Mouse (Mus musculus) ES-Bruce4 (cell line): ENCODE measurements at regions not wholly inside any gene's neighbourhood (a gene's known extent, or its start where the extent isn't known, plus 50 kb on each side); places are given as distances from the start of the nearest gene placed in this dataset.

Source experiments
- H3K27ac ChIP-seq: 2 replicates; pipeline ENCODE4 v1.5.1; 2012; ENCODE audit warnings: low read length, inconsistent platforms; ENCODE audit not compliant: insufficient read depth
- H3K27me3 ChIP-seq: 2 replicates; pipeline ENCODE4 v1.6.1; 2012; ENCODE audit warnings: mild to moderate bottlenecking, low read length, inconsistent platforms; ENCODE audit not compliant: control insufficient read depth, poor library complexity, insufficient read depth, severe bottlenecking
- H3K36me3 ChIP-seq: 2 replicates; pipeline ENCODE4 v1.6.1; 2012; ENCODE audit warnings: inconsistent platforms, mild to moderate bottlenecking, low read length, moderate library complexity; ENCODE audit not compliant: control insufficient read depth, poor library complexity, insufficient read depth, severe bottlenecking
- H3K4me1 ChIP-seq: one replicate; pipeline ENCODE4 v1.8.1; 2011; ENCODE audit warnings: low read length; ENCODE audit not compliant: control insufficient read depth, insufficient read depth
- H3K4me3 ChIP-seq: 2 replicates; pipeline ENCODE4 v1.5.1; 2011; ENCODE audit warnings: low read depth, mild to moderate bottlenecking, low read length
- H3K9ac ChIP-seq: 2 replicates; pipeline ENCODE4 v1.6.1; 2012; ENCODE audit warnings: low read depth, mild to moderate bottlenecking, inconsistent platforms; ENCODE audit not compliant: poor library complexity, severe bottlenecking
- H3K9me3 ChIP-seq: replicated peaks from 2 replicates; pipeline ENCODE4 v1.6.1; 2012; ENCODE audit warnings: mild to moderate bottlenecking, low read length, inconsistent platforms; ENCODE audit not compliant: control insufficient read depth, poor library complexity, insufficient read depth, severe bottlenecking
- CTCF ChIP-seq: IDR thresholded peaks from one replicate; pipeline ENCODE4 v1.8.1; 2011; ENCODE audit warnings: low read depth, low read length
- EP300 ChIP-seq: IDR thresholded peaks from 2 replicates; pipeline ENCODE4 v1.6.1; 2011; ENCODE audit warnings: low read depth, low read length; ENCODE audit not compliant: insufficient read depth
- POLR2A ChIP-seq: IDR thresholded peaks from one replicate; pipeline ENCODE4 v1.8.1; 2011; ENCODE audit warnings: low read length; ENCODE audit not compliant: insufficient read depth

DNA sequence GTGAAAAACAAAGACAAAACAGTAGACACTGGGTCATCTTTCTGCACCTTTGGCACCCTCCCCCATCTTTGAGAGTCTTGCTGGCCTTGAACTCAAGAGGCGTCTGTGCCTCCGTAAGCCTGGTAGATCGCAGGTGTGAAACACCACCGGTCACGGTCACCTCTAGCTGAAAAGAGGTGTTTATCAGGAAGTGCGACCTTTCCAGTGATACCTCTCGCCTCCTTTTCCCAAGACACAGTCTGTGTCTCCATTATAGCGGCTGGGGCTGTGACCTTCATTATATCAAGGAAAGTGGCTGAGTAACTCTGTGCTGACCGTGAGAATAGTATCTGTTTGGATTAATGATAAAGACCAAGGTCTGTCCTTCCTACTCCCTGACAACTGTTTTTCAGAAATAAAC lies 158.8 kb downstream of the Cog6 start:
- Histone ChIP-seq H3K4me1 (no peaks in the 10 kb centered on the region), H3K27me3 (no peaks in the 10 kb centered on the region), H3K36me3 (no peaks in the 10 kb centered on the region), H3K27ac (no peak overlapping the region), H3K9ac (no peak overlapping the region), H3K9me3 (no peaks in the 10 kb centered on the region), H3K4me3 (no peak overlapping the region)
- TF ChIP-seq POLR2A (no peak), CTCF (no peak), EP300 (no peak)

DNA sequence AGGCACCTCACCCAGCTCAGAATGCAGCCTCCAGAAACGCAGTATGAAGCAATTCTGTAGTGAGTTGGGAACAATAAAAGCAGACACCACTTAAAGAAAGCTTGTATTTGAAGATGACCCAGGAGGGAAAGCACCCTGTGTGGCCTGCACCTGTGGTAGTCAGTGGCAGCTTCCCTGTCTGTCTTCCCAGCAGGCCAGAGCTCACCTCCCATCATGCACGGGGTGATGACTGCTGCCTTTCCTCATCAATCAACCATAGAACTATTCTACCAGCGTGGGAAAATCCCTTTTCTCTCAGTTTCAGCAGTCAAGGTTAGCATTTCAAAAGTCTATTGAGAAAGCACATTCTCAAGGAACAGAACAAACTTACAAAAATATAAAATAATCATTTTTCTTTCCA lies 160.0 kb downstream of the Cog6 start:
- Histone ChIP-seq H3K9me3 (no peaks in the 10 kb centered on the region), H3K36me3 (no peaks in the 10 kb centered on the region), H3K27me3 (no peaks in the 10 kb centered on the region), H3K4me1 (no peaks in the 10 kb centered on the region), H3K27ac (no peak overlapping the region), H3K9ac (no peak overlapping the region), H3K4me3 (no peak overlapping the region)
- TF ChIP-seq CTCF = no peak
- no peak for TF ChIP-seq POLR2A
- TF ChIP-seq EP300 = no peak

DNA sequence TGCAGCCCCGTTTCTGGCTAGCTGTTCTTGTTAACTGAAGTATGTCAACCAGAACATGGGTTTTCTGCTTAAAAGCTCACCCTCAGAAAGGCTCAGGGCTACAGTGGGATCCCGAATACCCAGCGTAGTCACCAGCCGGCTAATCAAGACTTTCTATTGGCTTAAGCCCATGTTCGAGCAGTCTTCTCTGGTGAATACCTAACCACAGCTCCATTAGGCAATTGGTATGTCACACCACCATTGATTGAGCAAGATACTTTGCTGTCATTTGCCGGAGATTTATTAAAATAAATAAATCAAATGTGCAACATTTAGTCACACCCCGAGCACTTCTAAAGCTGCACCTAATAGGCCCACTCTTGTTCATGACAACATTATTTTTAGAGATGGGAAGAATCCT lies 162.5 kb downstream of the Cog6 start:
- H3K27ac ChIP-seq = no peak overlapping the region
- H3K36me3 ChIP-seq = no peaks in the 10 kb centered on the region
- no peak overlapping the region for H3K4me3 ChIP-seq
- H3K27me3 ChIP-seq = no peaks in the 10 kb centered on the region
- H3K4me1 ChIP-seq = no peaks in the 10 kb centered on the region
- H3K9me3 ChIP-seq = no peaks in the 10 kb centered on the region
- TF ChIP-seq EP300 (no peak), CTCF (no peak), POLR2A (no peak)
- H3K9ac ChIP-seq = no peak overlapping the region

DNA sequence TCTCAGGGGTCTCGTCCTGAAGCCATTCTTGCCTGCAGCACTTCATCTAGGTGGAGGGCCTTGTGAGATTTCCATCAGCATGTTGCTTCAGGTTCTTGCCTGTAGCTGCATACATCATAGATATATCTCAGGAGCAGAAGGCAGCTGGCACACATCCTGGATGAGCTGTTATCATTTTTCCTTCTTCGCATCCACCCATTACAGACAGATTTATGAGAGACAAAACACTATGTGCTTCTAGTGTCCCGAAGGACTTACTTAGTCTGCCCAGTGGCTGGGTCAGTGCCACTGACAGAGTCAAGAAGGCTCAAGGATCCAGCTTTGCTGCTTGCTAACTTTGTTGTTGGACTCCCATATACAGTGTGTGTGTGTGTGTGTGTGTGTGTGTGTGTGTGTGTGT lies 163.9 kb downstream of the Cog6 start:
- H3K27ac ChIP-seq = no peak overlapping the region
- no peak for TF ChIP-seq CTCF
- no peak for TF ChIP-seq POLR2A
- TF ChIP-seq EP300 = no peak
- no peaks in the 10 kb centered on the region for H3K27me3 ChIP-seq
- no peaks in the 10 kb centered on the region for H3K36me3 ChIP-seq
- no peaks in the 10 kb centered on the region for H3K4me1 ChIP-seq
- H3K9me3 ChIP-seq = no peaks in the 10 kb centered on the region
- H3K9ac ChIP-seq = no peak overlapping the region
- H3K4me3 ChIP-seq = no peak overlapping the region

DNA sequence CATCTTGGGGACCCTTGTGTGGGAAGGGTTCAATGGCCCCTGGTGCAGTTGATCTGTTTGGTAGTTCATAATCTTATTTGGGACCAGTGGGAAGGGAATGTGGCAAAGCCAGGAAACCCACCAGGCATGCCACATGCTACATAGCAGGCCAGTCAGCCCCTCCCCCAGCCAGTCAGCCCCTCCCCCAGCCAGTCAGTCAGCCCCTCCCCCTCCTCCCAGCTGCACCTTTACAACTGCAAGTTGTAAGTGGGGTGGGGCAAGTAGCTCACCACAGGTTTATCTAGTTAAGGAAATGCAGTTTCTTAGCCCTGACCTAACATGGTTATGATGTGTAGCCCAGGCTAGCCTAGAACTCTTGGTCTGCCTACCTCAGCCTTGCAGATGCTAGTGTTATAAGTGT lies 171.9 kb downstream of the Cog6 start:
- Histone ChIP-seq H3K27ac (no peak overlapping the region), H3K9me3 (no peaks in the 10 kb centered on the region), H3K27me3 (no peaks in the 10 kb centered on the region), H3K4me3 (no peak overlapping the region), H3K36me3 (no peaks in the 10 kb centered on the region), H3K9ac (no peak overlapping the region), H3K4me1 (peaks cover 4% of the 10 kb centered on the region)
- TF ChIP-seq POLR2A (no peak), EP300 (no peak), CTCF (no peak)

DNA sequence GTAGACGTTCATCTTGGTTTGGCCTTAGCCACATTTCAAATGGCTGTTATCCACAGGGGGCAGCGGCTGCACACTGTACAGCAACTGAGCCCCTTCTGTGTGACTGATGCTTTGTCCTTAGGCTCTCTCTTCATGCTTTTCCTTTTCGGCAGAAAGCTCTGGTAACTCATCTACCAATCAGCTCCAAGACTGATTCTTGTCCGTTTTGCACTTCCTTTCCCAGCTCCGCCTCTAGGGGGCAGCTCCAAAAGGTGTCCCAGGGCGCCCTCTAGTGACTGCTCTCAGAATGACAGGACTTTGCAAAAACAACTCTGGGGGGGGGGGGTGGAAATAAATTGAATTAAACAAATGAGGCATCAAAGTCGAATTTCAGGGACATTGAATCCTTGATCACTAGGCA lies 173.0 kb downstream of the Cog6 start:
- Histone ChIP-seq H3K9me3 (no peaks in the 10 kb centered on the region), H3K36me3 (no peaks in the 10 kb centered on the region), H3K9ac (no peak overlapping the region), H3K27me3 (no peaks in the 10 kb centered on the region), H3K4me1 (peaks cover 5% of the 10 kb centered on the region), H3K4me3 (no peak overlapping the region), H3K27ac (no peak overlapping the region)
- TF ChIP-seq EP300 (no peak), POLR2A (no peak), CTCF (peak; percentile 87)
